Mouse (Mus musculus) hindbrain, embryonic 14.5 days (tissue): ENCODE results near the gene Cdh13. TPM values are rescaled to one million over a fixed set of nuclear protein-coding genes. Genes with fewer than 3 reads are reported as not detected.
"Not testable (repeated sequence)": the region's sequence is repeated elsewhere in the genome, so short reads cannot be mapped to it uniquely, and the experiment has no call there.

Experiments
- ATAC-seq: fragments of 200-750 bp; cut with Nextera tagmentation; 2 replicates; pipeline ENCODE4 v1.8.0; 2017; ENCODE audit warnings: moderate number of reproducible peaks, mild to moderate bottlenecking, moderate TSS enrichment, moderate library complexity; ENCODE audit not compliant: low FRiP score
- DNase-seq: peaks from one replicate; pipeline ENCODE4 v3.0.0-alpha.2; 2015; ENCODE audit warnings: low spot score
- H3K27ac ChIP-seq: fragments of 300-500 bp; sonication (generic); 2 replicates; pipeline ENCODE4 v1.5.1; 2014; ENCODE audit warnings: mild to moderate bottlenecking, moderate library complexity
- H3K27me3 ChIP-seq: fragments of 300-500 bp; sonication (generic); 2 replicates; pipeline ENCODE4 v1.6.1; 2014; ENCODE audit warnings: mild to moderate bottlenecking, low read length, mixed read lengths; ENCODE audit not compliant: control insufficient read depth, insufficient read depth
- H3K36me3 ChIP-seq: fragments of 300-500 bp; sonication (generic); replicated peaks from 2 replicates; pipeline ENCODE4 v1.6.1; 2014; ENCODE audit not compliant: control insufficient read depth, insufficient read depth
- H3K4me1 ChIP-seq: fragments of 300-500 bp; sonication (generic); replicated peaks from 2 replicates; pipeline ENCODE4 v1.6.1; 2014; ENCODE audit warnings: antibody characterized with exemption, low read length, mixed read lengths; ENCODE audit not compliant: control insufficient read depth, insufficient read depth
- H3K4me2 ChIP-seq: fragments of 300-500 bp; sonication (generic); replicated peaks from 2 replicates; pipeline ENCODE4 v1.6.1; 2014; ENCODE audit warnings: mild to moderate bottlenecking, moderate library complexity
- H3K4me3 ChIP-seq: fragments of 300-500 bp; sonication (generic); replicated peaks from 2 replicates; pipeline ENCODE4 v1.5.1; 2014; ENCODE audit warnings: mild to moderate bottlenecking, low read length
- H3K9ac ChIP-seq: fragments of 300-500 bp; sonication (generic); 2 replicates; pipeline ENCODE4 v1.6.1; 2014
- H3K9me3 ChIP-seq: fragments of 300-500 bp; sonication (generic); 2 replicates; pipeline ENCODE4 v1.6.1; 2016; ENCODE audit warnings: low read length; ENCODE audit not compliant: control insufficient read depth
- whole genome bisulfite sequencing: fragments of 180-500 bp; shearing (Covaris S2); extraction: QIAGEN DNeasy Blood & Tissue Kit; methylation state at CpG from one replicate; pipeline ENCODE4 v1.1.7; 2014; 5-methylcytosine and 5-hydroxymethylcytosine counted together
- polyA plus RNA-seq: library from polyadenylated mRNA; unstranded; fragments of >200 nt; fragmentation: Nextera tagmentation; extraction: Ambion mirVana; gene quantifications from 2 replicates; pipeline ENCODE4 v1.2.1, GENCODE M21; 2014

The Cdh13 gene
- polyA plus RNA-seq, 1 experiment from 2014 or later, result 134 TPM

GRCm38 (mm10) chr8:119284516-119284915 lies 1001.0 kb downstream of the Cdh13 start:
- Histone ChIP-seq H3K4me3 (no peak overlapping the region), H3K9me3 (no peaks in the 10 kb centered on the region), H3K36me3 (no peaks in the 10 kb centered on the region), H3K4me1 (no peaks in the 10 kb centered on the region), H3K27me3 (no peaks in the 10 kb centered on the region), H3K27ac (no peak overlapping the region), H3K4me2 (no peak overlapping the region), H3K9ac (no peak overlapping the region)
- DNase-seq (no peak), ATAC-seq (no peak)
- 81% methylated on average over 9 of the region's 9 CpGs for WGBS

- H3K9me3 ChIP-seq, result no peaks in the 10 kb centered on the region
- WGBS, result 68% methylated on average over 4 of the region's 4 CpGs
- no peaks in the 10 kb centered on the region for H3K4me1 ChIP-seq
- no peak overlapping the region for H3K9ac ChIP-seq
- H3K27ac ChIP-seq, result no peak overlapping the region
- no peak overlapping the region for H3K4me2 ChIP-seq
- no peaks in the 10 kb centered on the region for H3K27me3 ChIP-seq
- H3K36me3 ChIP-seq, result no peaks in the 10 kb centered on the region
- no peak for ATAC-seq
- H3K4me3 ChIP-seq, result no peak overlapping the region
- peak; percentile 44 for DNase-seq
These were observed 1001.4 kb downstream of the Cdh13 start for GRCm38 (mm10) chr8:119284920-119285319.

GRCm38 (mm10) chr8:119295477-119295876 lies 1011.9 kb downstream of the Cdh13 start:
- Histone ChIP-seq H3K27ac (no peak overlapping the region), H3K9me3 (no peaks in the 10 kb centered on the region), H3K4me1 (no peaks in the 10 kb centered on the region), H3K9ac (no peak overlapping the region), H3K27me3 (no peaks in the 10 kb centered on the region), H3K36me3 (no peaks in the 10 kb centered on the region), H3K4me2 (no peak overlapping the region), H3K4me3 (no peak overlapping the region)
- ATAC-seq (no peak), DNase-seq (no peak)
- WGBS, result 87% methylated on average over 13 of the region's 13 CpGs

- not testable (repeated sequence) for H3K36me3 ChIP-seq, H3K4me2 ChIP-seq, H3K9ac ChIP-seq, H3K4me3 ChIP-seq, H3K27ac ChIP-seq, H3K4me1 ChIP-seq, H3K9me3 ChIP-seq, ATAC-seq, H3K27me3 ChIP-seq
- 34% methylated on average over 3 of the region's 3 CpGs for WGBS
- DNase-seq, result peak; percentile 53
These were observed 1014.2 kb downstream of the Cdh13 start for GRCm38 (mm10) chr8:119297752-119298151.

GRCm38 (mm10) chr8:119300335-119300734 lies 1016.8 kb downstream of the Cdh13 start:
- 90% methylated on average over 5 of the region's 5 CpGs for WGBS
- Histone ChIP-seq H3K4me2 (no peak overlapping the region), H3K4me3 (no peak overlapping the region), H3K4me1 (no peaks in the 10 kb centered on the region), H3K36me3 (no peaks in the 10 kb centered on the region), H3K27ac (no peak overlapping the region), H3K27me3 (no peaks in the 10 kb centered on the region), H3K9me3 (no peaks in the 10 kb centered on the region), H3K9ac (no peak overlapping the region)
- no peak for ATAC-seq
- DNase-seq, result no peak

GRCm38 (mm10) chr8:119304196-119304595 lies 1020.7 kb downstream of the Cdh13 start:
- ATAC-seq (no peak), DNase-seq (no peak)
- Histone ChIP-seq H3K27me3 (no peaks in the 10 kb centered on the region), H3K4me2 (no peak overlapping the region), H3K4me3 (no peak overlapping the region), H3K9ac (no peak overlapping the region), H3K36me3 (no peaks in the 10 kb centered on the region), H3K4me1 (no peaks in the 10 kb centered on the region), H3K9me3 (no peaks in the 10 kb centered on the region; the same call in 1 of the 2 replicates), H3K27ac (no peak overlapping the region)
- 79% methylated on average over 8 of the region's 8 CpGs for WGBS

GRCm38 (mm10) chr8:119311412-119311811 lies 1027.9 kb downstream of the Cdh13 start:
- Histone ChIP-seq H3K36me3 (no peaks in the 10 kb centered on the region), H3K27ac (no peak overlapping the region), H3K9me3 (no peaks in the 10 kb centered on the region; the same call in 1 of the 2 replicates), H3K4me1 (no peaks in the 10 kb centered on the region), H3K27me3 (no peaks in the 10 kb centered on the region), H3K4me3 (no peak overlapping the region), H3K4me2 (no peak overlapping the region), H3K9ac (no peak overlapping the region)
- no peak for ATAC-seq
- DNase-seq, result no peak
- WGBS, result 34% methylated on average over 3 of the region's 3 CpGs

- Histone ChIP-seq H3K36me3 (no peaks in the 10 kb centered on the region), H3K9me3 (no peaks in the 10 kb centered on the region), H3K4me3 (no peak overlapping the region), H3K27ac (no peak overlapping the region), H3K9ac (no peak overlapping the region), H3K4me1 (no peaks in the 10 kb centered on the region), H3K4me2 (no peak overlapping the region), H3K27me3 (no peaks in the 10 kb centered on the region)
- no peak for ATAC-seq
- DNase-seq, result peak; percentile 33
- WGBS, result 60% methylated on average over 6 of the region's 6 CpGs
These were observed 1039.7 kb downstream of the Cdh13 start for GRCm38 (mm10) chr8:119323215-119323614.

- Histone ChIP-seq H3K27me3 (no peaks in the 10 kb centered on the region), H3K9ac (no peak overlapping the region), H3K4me1 (no peaks in the 10 kb centered on the region), H3K36me3 (no peaks in the 10 kb centered on the region), H3K9me3 (peaks cover 8% of the 10 kb centered on the region), H3K4me3 (no peak overlapping the region), H3K27ac (no peak overlapping the region), H3K4me2 (no peak overlapping the region)
- no peak for DNase-seq
- WGBS, result 87% methylated on average over 4 of the region's 4 CpGs
- ATAC-seq, result no peak
These were observed 1056.0 kb downstream of the Cdh13 start for GRCm38 (mm10) chr8:119339546-119339945.

- DNase-seq, result no peak
- H3K4me3 ChIP-seq, result peak overlapping the region; percentile 84
- 77% methylated on average over 3 of the region's 3 CpGs for WGBS
- H3K4me2 ChIP-seq, result peak overlapping the region; percentile 43
- peak overlapping the region; percentile 53; the same call in 1 of the 2 replicates for H3K27ac ChIP-seq
- H3K9ac ChIP-seq, result no peak overlapping the region
- H3K27me3 ChIP-seq, result no peaks in the 10 kb centered on the region
- peaks cover 30% of the 10 kb centered on the region for H3K36me3 ChIP-seq
- peaks cover 2% of the 10 kb centered on the region; the same call in 1 of the 2 replicates for H3K9me3 ChIP-seq
- H3K4me1 ChIP-seq, result peaks cover 5% of the 10 kb centered on the region; the same call in 1 of the 2 replicates
- ATAC-seq, result no peak
These were observed 1060.1 kb downstream of the Cdh13 start for GRCm38 (mm10) chr8:119343606-119344005.
